Mouse (Mus musculus): ENCODE measurements around the gene Cct7. TPM values are rescaled to one million over a fixed set of nuclear protein-coding genes. Genes with fewer than 3 reads are reported as not detected.
A peak's percentile ranks its signal among the peaks of the same experiment; 100 is the strongest.

Gene Cct7
- total RNA-seq, 4 experiments from 2014 or later, result 206 to 234 (median 220) TPM

DNA sequence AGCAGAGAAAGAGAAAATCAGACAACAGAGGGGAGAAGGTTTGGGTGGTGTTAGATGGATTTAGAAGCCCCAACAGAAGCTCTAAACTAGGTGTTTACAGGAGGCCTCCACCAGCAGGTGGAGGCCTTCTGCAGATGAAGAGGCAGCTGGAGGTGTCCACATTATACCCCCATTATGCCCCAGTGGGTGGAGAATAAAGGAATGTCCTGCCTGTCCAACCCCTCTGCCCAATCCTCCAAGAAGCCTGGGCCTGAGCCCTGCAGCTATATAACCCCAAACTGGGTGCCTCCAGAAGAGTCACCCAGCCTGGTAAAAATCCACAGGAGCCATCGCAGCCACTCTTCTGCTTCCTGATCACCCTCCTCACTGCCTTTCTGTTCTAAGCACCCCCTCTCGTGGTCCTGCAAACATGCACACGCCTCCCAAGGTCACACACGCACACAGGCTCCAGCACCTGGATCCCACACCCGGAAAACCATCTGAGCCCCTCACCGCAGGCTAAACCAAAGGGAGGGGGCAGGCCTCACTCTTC is 50.3 kb downstream of the Cct7 start:
- no peak for DNase-seq (ENCODE audit: low spot score in 2 of 2)

DNA sequence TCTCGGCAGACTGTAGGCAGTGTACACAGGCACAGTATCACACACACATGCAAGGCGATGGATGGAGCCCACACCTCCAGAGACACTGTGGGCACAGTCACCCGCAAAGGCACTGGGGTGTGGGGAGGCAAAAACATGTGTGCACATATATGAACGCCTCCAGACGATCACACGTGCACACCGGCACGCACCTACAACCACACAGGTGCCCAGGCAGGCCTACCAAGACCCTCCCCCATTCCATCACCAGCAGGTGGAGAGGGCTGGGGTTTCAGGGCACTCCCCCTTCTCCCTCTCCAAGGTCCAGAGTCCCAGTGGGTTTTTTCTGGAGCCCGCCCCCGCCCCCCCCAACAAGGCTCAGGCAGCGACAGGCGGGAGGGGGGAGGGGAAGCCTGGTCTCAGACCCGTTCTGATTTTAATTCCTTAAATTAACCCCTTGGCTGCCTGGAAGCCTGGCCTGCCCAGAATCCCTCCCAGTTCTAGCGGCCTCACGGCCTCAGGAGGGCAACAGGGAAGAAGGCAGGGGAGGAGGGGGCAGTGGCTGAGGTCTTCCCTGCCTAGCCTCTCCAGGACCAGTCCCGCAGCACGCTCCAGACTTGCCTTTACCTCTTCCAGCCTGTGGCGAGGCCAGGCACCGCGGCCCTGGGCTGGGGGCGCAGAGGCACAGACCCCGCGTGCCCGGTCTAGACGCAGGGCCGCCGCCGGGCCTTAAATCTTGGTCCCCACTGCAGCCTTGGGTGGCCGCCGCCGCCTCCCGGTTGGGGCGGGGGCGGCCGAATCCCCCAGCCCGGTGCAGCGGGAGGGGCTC is 51.0 kb downstream of the Cct7 start:
- peak in 1 of 2 experiments; percentile 60 for DNase-seq (ENCODE audit: low spot score in 2 of 2)

DNA sequence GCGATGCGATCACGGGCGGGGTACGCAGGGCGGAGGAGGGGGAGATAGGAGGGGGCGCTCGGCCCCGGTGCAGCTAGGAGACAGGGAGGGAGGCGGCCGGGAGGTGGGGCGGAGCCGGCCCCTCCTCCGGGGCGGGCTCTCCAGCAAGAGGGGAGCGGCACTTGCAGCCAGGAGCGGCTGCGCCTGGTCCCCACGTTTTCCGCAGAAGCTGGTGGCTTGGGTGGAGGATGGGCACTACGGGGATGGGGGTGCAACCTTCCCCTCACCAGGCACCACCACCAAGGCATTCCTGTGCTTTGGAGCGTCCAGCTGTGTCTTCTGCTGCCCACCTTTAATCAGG is 51.6 kb downstream of the Cct7 start, which contains the start of gene Fbxo41:
Gene Fbxo41, minus strand, starts transcription at position 84 of the 340 bp plus-strand sequence.
- peak in 1 of 2 experiments; percentile 76 for DNase-seq (ENCODE audit: low spot score in 2 of 2)

GRCm38 (mm10) chr6:85504908-85505307 is 53.6 kb downstream of the Cct7 start:
- no peak for DNase-seq (ENCODE audit: low spot score in 2 of 2)

GRCm38 (mm10) chr6:85508602-85509001 is 57.3 kb downstream of the Cct7 start:
- DNase-seq (ENCODE audit: low spot score in 2 of 2), result no peak

DNA sequence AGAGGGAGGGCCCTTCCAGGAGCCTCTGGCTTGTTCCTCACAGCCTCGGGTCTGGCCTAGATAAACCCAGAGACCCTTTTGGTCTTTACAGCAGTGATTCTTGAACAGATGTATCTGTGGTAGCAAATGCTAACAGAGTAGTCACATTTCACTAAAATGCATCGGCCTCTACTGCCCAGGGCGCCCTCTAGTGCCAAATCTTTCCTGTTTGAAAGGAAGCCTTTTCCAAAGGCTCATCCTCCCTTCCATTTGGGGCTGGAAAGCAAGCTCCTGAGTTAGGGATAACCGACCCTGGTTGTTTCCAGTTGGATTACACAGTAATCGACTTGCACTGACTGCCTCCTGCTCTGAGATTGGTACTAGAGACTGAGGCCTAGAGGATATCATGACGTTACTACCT is 59.2 kb downstream of the Cct7 start:
- DNase-seq (ENCODE audit: low spot score in 2 of 2), result peak; percentile 54 to 62

- peak in 1 of 2 experiments; percentile 42 for DNase-seq (ENCODE audit: low spot score in 2 of 2)
Observed at GRCm38 (mm10) chr6:85511286-85512055, 60.2 kb downstream of the Cct7 start.

DNA sequence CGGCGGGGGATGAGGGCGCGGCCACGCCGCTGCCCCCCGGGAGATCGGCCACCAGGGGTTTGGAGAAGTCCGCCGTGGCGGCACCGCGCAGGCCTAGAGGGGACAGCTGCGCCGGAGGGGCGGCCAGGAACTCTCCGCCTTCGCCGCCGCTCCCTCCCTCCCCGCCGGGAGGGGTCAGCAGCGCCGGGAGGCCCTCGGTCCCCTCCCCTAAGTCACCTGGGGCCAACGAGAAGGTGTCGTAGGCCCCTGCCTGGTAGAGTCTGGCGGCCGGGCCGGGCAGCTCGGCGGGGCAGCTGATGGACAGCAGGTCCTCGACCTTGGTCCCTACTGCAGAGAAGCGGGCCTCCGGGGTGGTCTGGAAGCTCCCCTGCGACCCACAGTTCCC is 60.7 kb downstream of the Cct7 start:
- no peak for DNase-seq (ENCODE audit: low spot score in 2 of 2)

DNA sequence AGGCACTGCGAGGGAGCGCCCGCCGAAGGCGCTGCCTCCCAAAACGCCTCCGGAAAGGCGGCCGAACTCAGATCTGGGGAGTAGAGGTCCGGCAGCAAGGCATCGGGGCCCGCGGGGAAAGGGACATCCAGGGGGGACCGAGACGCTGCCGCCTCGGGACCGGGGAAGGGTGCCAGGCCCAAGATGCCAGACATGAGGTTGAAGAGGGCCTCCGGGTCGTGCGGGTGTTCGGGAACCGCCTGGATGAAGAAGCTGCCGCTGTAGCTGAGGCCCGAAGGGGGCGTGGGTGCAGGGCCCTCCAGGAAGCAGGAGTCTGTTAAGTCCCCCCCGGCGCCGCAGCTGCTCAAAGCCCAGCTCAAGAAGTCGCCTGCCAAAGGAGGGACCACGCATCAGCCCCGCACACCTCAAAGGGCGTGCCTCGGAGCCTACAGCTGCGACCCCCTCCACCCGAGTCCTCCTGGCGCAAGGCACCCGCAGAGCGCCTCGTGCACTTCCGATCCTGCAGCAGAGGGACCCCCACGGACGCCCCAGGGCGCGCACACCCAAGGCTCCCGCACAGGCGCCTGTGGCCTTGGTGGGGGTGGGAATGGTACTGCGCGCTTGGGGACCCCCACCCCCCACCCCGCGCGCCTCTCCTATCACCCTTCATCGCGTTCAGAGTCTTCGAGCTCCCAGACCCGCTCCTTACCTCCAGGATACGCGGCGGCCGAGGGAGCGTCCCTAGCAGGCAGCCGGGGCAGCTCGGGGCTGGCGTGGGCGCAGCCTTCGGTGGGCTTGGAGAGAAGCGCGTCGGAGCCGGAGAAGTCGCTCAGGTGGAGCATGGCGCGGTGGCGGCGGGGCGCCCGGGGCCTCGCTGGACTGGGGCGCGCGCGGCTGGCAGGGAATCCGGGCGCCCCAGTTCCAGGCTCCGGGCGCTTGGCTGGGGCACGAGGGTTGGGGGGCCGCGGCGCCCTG is 61.5 kb downstream of the Cct7 start:
- DNase-seq (ENCODE audit: low spot score in 2 of 2), result peak in 1 of 2 experiments; percentile 53

DNA sequence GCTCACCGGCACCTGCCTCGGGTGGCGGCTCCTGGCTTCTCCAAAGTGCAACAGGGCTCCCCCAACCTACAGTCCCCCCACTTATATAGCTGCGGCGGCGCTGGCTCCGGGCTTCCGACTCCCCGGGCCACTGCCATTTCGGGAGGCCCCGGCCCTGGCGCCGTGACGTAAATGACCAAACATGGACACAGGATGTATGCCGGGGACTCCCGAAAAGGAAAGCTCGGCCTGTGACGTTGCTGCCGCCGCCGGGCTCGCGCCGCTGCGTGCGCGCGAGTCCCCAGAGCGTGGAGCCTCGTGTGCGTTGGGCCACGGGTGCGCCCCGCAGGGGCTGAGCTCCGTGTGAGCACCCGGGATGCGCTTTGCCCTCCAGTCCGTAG is 62.2 kb downstream of the Cct7 start, which contains the start of gene Egr4:
Gene Egr4, minus strand, starts transcription at position 59 of the 380 bp plus-strand sequence.
- peak; percentile 79 to 95 for DNase-seq (ENCODE audit: low spot score in 2 of 2)

- no peak for DNase-seq (ENCODE audit: low spot score in 2 of 2)
Observed at GRCm38 (mm10) chr6:85515941-85516340, 64.6 kb downstream of the Cct7 start.

Other genes with a start within 250 kb of the Cct7 start
- gene Sfxn5, start 118.1 kb upstream of the Cct7 start, total RNA-seq (2022), result 100 to 1,000 TPM; 177 to 201 (median 188) TPM
- gene Rab11fip5, start 76.9 kb upstream of the Cct7 start, total RNA-seq (2022), result 10 to 100 TPM; 76.8 to 87.2 (median 83.1) TPM
- gene Noto, start 27.6 kb upstream of the Cct7 start, total RNA-seq (2022), result not detected
- gene Smyd5, start 19.5 kb upstream of the Cct7 start, total RNA-seq (2022), result 10 to 100 TPM; 53.0 to 58.7 (median 54.3) TPM
- gene Pradc1, start 456 bp downstream of the Cct7 start, total RNA-seq (2022), result 10 to 100 TPM; 25.7 to 34.2 (median 32.3) TPM
- 10 to 100 TPM; 80.0 to 89.9 (median 88.0) TPM for gene Fbxo41, start 51.5 kb downstream of the Cct7 start, total RNA-seq (2022)
- gene Egr4, start 62.1 kb downstream of the Cct7 start, total RNA-seq (2022), result 10 to 100 TPM; 19.1 to 29.4 (median 26.6) TPM
- gene Alms1, start 136.0 kb downstream of the Cct7 start, total RNA-seq (2022), result 10 to 100 TPM in 2 of 4 experiments, 1 to 10 TPM in 2; 8.2 to 10.8 (median 9.9) TPM

Data from left cerebral cortex, adult 8-10 months (tissue).